Mouse (Mus musculus): ENCODE measurements around the gene Pin4. TPM values are rescaled to one million over a fixed set of nuclear protein-coding genes. Genes with fewer than 3 reads are reported as not detected.

Gene Pin4
- polyA plus RNA-seq, 1 experiment: 59.6 TPM

DNA sequence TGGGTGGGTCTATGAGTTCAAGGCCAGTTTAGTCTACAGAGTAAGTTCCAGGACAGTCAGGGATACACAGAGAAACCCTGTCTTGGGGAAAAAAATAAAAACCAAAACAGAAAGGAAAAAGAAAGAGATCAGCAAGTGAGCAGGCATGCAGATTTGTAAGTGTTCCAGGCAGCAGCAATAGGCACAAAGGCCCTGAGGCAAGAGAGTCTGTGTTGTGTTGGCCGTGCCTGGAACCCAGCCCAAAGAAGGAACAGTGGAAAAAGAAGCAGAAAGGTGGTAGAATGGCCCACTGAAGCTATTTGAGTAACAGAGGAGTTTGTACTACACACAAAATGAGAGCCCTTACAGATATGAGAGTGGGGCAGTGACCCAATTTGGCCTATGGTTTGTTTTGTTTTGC lies 50.5 kb downstream of the Pin4 start:
- Histone ChIP-seq H3K4me2 (ENCODE audit: low read depth) (no peak overlapping the region), H3K27me3 (ENCODE audit: control insufficient read depth, insufficient read depth, insufficient read length) (no peaks in the 10 kb centered on the region), H3K4me3 (no peak overlapping the region), H3ac (ENCODE audit: control insufficient read depth, insufficient read length) (no peak overlapping the region), H3K36me3 (ENCODE audit: control insufficient read depth, insufficient read depth) (no peaks in the 10 kb centered on the region), H3K79me2 (ENCODE audit: control insufficient read depth, insufficient read depth) (no peaks in the 10 kb centered on the region)
- TF ChIP-seq TCF3 (IDR thresholded peaks at IDR 0.05; ENCODE audit: insufficient read length, low read depth) (no peak), USF1 (IDR thresholded peaks at IDR 0.05; ENCODE audit: low read depth) (no peak), E2F4 (IDR thresholded peaks at IDR 0.05; ENCODE audit: insufficient read depth) (no peak), CEBPB (IDR thresholded peaks at IDR 0.05; ENCODE audit: insufficient read depth, poor library complexity, severe bottlenecking) (no peak), SRF (IDR thresholded peaks at IDR 0.05; ENCODE audit: control insufficient read depth, insufficient read length, low read depth) (no peak), POLR2A (IDR thresholded peaks at IDR 0.05; ENCODE audit: insufficient read length, low read depth) (no peak), MYOG (IDR thresholded peaks at IDR 0.05; ENCODE audit: control insufficient read depth in 1 of 3, insufficient read depth in 1 of 3, insufficient read length in 2 of 3, low read depth in 2 of 3) (no peak), POLR2AphosphoS2 (IDR thresholded peaks at IDR 0.05; ENCODE audit: insufficient read length, low read depth) (no peak), MYOD1 (IDR thresholded peaks at IDR 0.05; ENCODE audit: control insufficient read depth in 1 of 3, insufficient read length in 2 of 3, low read depth in 2 of 3) (no peak), TCF12 (IDR thresholded peaks at IDR 0.05; ENCODE audit: insufficient read depth, poor library complexity, severe bottlenecking) (no peak), MAX (IDR thresholded peaks at IDR 0.05; ENCODE audit: low read depth) (no peak), REST (IDR thresholded peaks at IDR 0.05; ENCODE audit: insufficient read depth, insufficient read length) (no peak)

DNA sequence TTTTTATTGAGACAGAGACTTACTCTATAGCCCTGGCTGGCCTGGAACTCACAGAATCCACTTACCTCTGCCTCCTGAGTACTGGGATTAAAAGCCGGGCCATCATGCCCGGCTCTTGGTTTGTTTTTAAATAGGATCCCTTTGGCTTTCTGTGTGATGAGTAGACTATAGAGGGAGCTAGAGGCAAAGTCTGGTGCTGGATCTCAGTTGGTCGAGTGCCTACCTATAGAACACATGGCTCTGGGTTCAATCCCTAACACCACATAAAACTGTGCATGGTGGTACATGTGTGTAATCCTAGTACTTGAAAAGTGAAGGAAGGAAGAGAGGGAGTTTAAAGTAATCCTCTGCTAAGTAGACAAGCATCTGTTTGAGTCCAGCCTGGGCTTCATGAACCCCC lies 50.9 kb downstream of the Pin4 start:
- H3ac ChIP-seq (ENCODE audit: control insufficient read depth, insufficient read length): no peak overlapping the region
- no peak for TF ChIP-seq MYOG (IDR thresholded peaks at IDR 0.05; ENCODE audit: control insufficient read depth in 1 of 3, insufficient read depth in 1 of 3, insufficient read length in 2 of 3, low read depth in 2 of 3)
- TF ChIP-seq E2F4 (IDR thresholded peaks at IDR 0.05; ENCODE audit: insufficient read depth): no peak
- TF ChIP-seq TCF3 (IDR thresholded peaks at IDR 0.05; ENCODE audit: insufficient read length, low read depth): no peak
- TF ChIP-seq POLR2AphosphoS2 (IDR thresholded peaks at IDR 0.05; ENCODE audit: insufficient read length, low read depth): no peak
- TF ChIP-seq MYOD1 (IDR thresholded peaks at IDR 0.05; ENCODE audit: control insufficient read depth in 1 of 3, insufficient read length in 2 of 3, low read depth in 2 of 3): no peak
- no peak for TF ChIP-seq POLR2A (IDR thresholded peaks at IDR 0.05; ENCODE audit: insufficient read length, low read depth)
- no peaks in the 10 kb centered on the region for H3K27me3 ChIP-seq (ENCODE audit: control insufficient read depth, insufficient read depth, insufficient read length)
- H3K36me3 ChIP-seq (ENCODE audit: control insufficient read depth, insufficient read depth): no peaks in the 10 kb centered on the region
- no peaks in the 10 kb centered on the region for H3K79me2 ChIP-seq (ENCODE audit: control insufficient read depth, insufficient read depth)
- no peak overlapping the region for H3K4me3 ChIP-seq
- no peak overlapping the region for H3K4me2 ChIP-seq (ENCODE audit: low read depth)

DNA sequence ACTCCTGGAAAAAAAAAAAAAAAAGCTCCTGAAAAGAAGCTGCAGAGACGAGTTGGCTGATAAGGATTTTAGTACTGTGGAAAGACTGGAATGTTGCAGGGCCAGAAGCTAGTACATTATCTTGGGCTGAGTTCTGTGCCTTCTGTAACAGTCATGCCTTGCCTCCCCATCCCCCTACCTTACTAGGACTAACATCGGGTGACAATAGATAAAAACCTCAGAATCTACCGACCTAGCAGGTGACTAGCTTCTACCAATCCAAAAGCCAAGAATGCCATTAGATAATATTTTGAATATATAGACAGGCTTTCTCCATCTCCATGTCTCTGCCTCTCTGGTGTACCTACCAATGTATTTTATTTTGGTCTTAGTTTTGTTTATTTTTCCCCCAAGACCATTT lies 51.7 kb downstream of the Pin4 start:
- H3ac ChIP-seq (ENCODE audit: control insufficient read depth, insufficient read length): no peak overlapping the region
- no peak overlapping the region for H3K4me2 ChIP-seq (ENCODE audit: low read depth)
- no peak for TF ChIP-seq POLR2AphosphoS2 (IDR thresholded peaks at IDR 0.05; ENCODE audit: insufficient read length, low read depth)
- TF ChIP-seq TCF12 (IDR thresholded peaks at IDR 0.05; ENCODE audit: insufficient read depth, poor library complexity, severe bottlenecking): no peak
- no peak for TF ChIP-seq MAX (IDR thresholded peaks at IDR 0.05; ENCODE audit: low read depth)
- TF ChIP-seq POLR2A (IDR thresholded peaks at IDR 0.05; ENCODE audit: insufficient read length, low read depth): no peak
- no peak for TF ChIP-seq CEBPB (IDR thresholded peaks at IDR 0.05; ENCODE audit: insufficient read depth, poor library complexity, severe bottlenecking)
- no peak for TF ChIP-seq SRF (IDR thresholded peaks at IDR 0.05; ENCODE audit: control insufficient read depth, insufficient read length, low read depth)
- TF ChIP-seq E2F4 (IDR thresholded peaks at IDR 0.05; ENCODE audit: insufficient read depth): no peak
- TF ChIP-seq USF1 (IDR thresholded peaks at IDR 0.05; ENCODE audit: low read depth): no peak
- TF ChIP-seq TCF3 (IDR thresholded peaks at IDR 0.05; ENCODE audit: insufficient read length, low read depth): no peak
- TF ChIP-seq MYOD1 (IDR thresholded peaks at IDR 0.05; ENCODE audit: control insufficient read depth in 1 of 3, insufficient read length in 2 of 3, low read depth in 2 of 3): no peak
- TF ChIP-seq MYOG (IDR thresholded peaks at IDR 0.05; ENCODE audit: control insufficient read depth in 1 of 3, insufficient read depth in 1 of 3, insufficient read length in 2 of 3, low read depth in 2 of 3): no peak
- no peak for TF ChIP-seq REST (IDR thresholded peaks at IDR 0.05; ENCODE audit: insufficient read depth, insufficient read length)
- H3K27me3 ChIP-seq (ENCODE audit: control insufficient read depth, insufficient read depth, insufficient read length): no peaks in the 10 kb centered on the region
- no peaks in the 10 kb centered on the region for H3K79me2 ChIP-seq (ENCODE audit: control insufficient read depth, insufficient read depth)
- no peaks in the 10 kb centered on the region for H3K36me3 ChIP-seq (ENCODE audit: control insufficient read depth, insufficient read depth)
- no peak overlapping the region for H3K4me3 ChIP-seq

DNA sequence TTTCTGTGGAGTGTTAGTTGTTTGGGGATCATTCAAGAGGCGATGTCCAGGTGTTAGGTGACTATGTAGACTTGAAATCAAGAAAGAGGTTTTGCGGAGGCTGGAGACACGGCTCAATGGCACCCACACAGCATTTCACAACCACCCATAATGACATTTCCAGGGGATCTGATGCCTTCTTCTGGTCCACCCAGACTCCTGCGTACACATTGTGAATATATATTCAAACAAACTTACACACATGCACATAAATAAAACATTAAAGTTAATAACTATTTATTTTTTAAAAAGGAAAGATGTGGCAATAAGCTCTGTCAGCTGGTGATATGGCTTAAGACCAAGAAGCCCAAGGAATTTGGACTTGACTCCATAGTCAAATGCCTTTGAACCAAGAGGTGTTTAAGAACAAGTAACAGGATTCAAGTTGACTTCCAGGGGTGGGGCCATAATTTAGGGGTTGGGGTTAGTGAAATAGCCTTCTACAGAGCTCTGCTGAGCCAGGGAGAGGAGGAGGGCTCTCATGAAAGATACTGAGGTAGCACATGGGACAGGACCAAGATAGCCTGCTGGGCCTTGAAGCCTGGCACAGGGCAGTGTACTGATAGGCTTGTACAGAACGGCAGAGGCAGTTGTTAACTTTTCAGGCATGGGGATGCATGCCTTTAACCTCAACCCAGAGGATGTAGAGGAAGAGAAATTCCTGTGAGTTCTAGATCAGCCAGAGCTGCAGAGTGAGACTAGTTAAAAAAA lies 56.5 kb downstream of the Pin4 start:
- Histone ChIP-seq H3K4me3 (no peak overlapping the region), H3K36me3 (ENCODE audit: control insufficient read depth, insufficient read depth) (no peaks in the 10 kb centered on the region), H3K27me3 (ENCODE audit: control insufficient read depth, insufficient read depth, insufficient read length) (no peaks in the 10 kb centered on the region), H3K4me2 (ENCODE audit: low read depth) (no peak overlapping the region), H3K79me2 (ENCODE audit: control insufficient read depth, insufficient read depth) (no peaks in the 10 kb centered on the region), H3ac (ENCODE audit: control insufficient read depth, insufficient read length) (no peak overlapping the region)
- TF ChIP-seq POLR2AphosphoS2 (IDR thresholded peaks at IDR 0.05; ENCODE audit: insufficient read length, low read depth): no peak
- no peak for TF ChIP-seq CEBPB (IDR thresholded peaks at IDR 0.05; ENCODE audit: insufficient read depth, poor library complexity, severe bottlenecking)
- TF ChIP-seq MYOG (IDR thresholded peaks at IDR 0.05; ENCODE audit: control insufficient read depth in 1 of 3, insufficient read depth in 1 of 3, insufficient read length in 2 of 3, low read depth in 2 of 3): no peak
- no peak for TF ChIP-seq POLR2A (IDR thresholded peaks at IDR 0.05; ENCODE audit: insufficient read length, low read depth)
- TF ChIP-seq E2F4 (IDR thresholded peaks at IDR 0.05; ENCODE audit: insufficient read depth): no peak
- no peak for TF ChIP-seq MYOD1 (IDR thresholded peaks at IDR 0.05; ENCODE audit: control insufficient read depth in 1 of 3, insufficient read length in 2 of 3, low read depth in 2 of 3)
- no peak for TF ChIP-seq TCF3 (IDR thresholded peaks at IDR 0.05; ENCODE audit: insufficient read length, low read depth)
- TF ChIP-seq TCF12 (IDR thresholded peaks at IDR 0.05; ENCODE audit: insufficient read depth, poor library complexity, severe bottlenecking): no peak
- no peak for TF ChIP-seq USF1 (IDR thresholded peaks at IDR 0.05; ENCODE audit: low read depth)
- no peak for TF ChIP-seq REST (IDR thresholded peaks at IDR 0.05; ENCODE audit: insufficient read depth, insufficient read length)
- TF ChIP-seq MAX (IDR thresholded peaks at IDR 0.05; ENCODE audit: low read depth): no peak
- TF ChIP-seq SRF (IDR thresholded peaks at IDR 0.05; ENCODE audit: control insufficient read depth, insufficient read length, low read depth): no peak

Other genes starting within 250 kb of the Pin4 start
- gene Rtl5, start 48.1 kb upstream of the Pin4 start, polyA plus RNA-seq (2012; fragmentation: generic; extraction: Trizol): 0.16 TPM
- 1.5 TPM for gene Ercc6l, start 37.6 kb downstream of the Pin4 start, polyA plus RNA-seq (2012; fragmentation: generic; extraction: Trizol)
- 2,113 TPM for gene Rps4x, start 69.9 kb downstream of the Pin4 start, polyA plus RNA-seq (2012; fragmentation: generic; extraction: Trizol)
- gene Cited1, start 132.7 kb downstream of the Pin4 start, polyA plus RNA-seq (2012; fragmentation: generic; extraction: Trizol): 5.1 TPM